Mouse (Mus musculus): ENCODE results near the gene Fignl1. TPM values are rescaled to one million over a fixed set of nuclear protein-coding genes. Genes with fewer than 3 reads are reported as not detected.

Gene Fignl1
- polyA plus RNA-seq, 1 experiment from 2014 or later = 76.2 TPM

GRCm38 (mm10) chr11:11805951-11806350 lies 2.8 kb downstream of the Fignl1 start:
- Histone ChIP-seq H3K9me3 (replicated peaks; ENCODE audit: control insufficient read depth, low read length) (no peaks in the 10 kb centered on the region), H3K4me3 (ENCODE audit: low read depth, low read length) (no peak overlapping the region), H3K4me2 (ENCODE audit: low read depth, low read length) (no peak overlapping the region), H3K9ac (ENCODE audit: low read depth, low read length) (no peak overlapping the region), H3K36me3 (ENCODE audit: control insufficient read depth, insufficient read depth) (peaks cover 43% of the 10 kb centered on the region), H3K27ac (ENCODE audit: low read length) (no peak overlapping the region), H3K4me1 (ENCODE audit: control insufficient read depth, low read depth, low read length) (peaks cover 30% of the 10 kb centered on the region), H3K27me3 (ENCODE audit: control insufficient read depth, insufficient read depth, low read depth, low read length) (no peaks in the 10 kb centered on the region)
- ATAC-seq (ENCODE audit: low read depth) = no peak
- 69% methylated on average over 4 of the region's 4 CpGs for WGBS (ENCODE audit: insufficient replicate concordance)

- Histone ChIP-seq H3K27me3 (ENCODE audit: control insufficient read depth, insufficient read depth, low read depth, low read length) (no peaks in the 10 kb centered on the region), H3K9ac (ENCODE audit: low read depth, low read length) (no peak overlapping the region), H3K4me1 (ENCODE audit: control insufficient read depth, low read depth, low read length) (peaks cover 18% of the 10 kb centered on the region), H3K4me2 (ENCODE audit: low read depth, low read length) (no peak overlapping the region), H3K27ac (ENCODE audit: low read length) (no peak overlapping the region), H3K9me3 (replicated peaks; ENCODE audit: control insufficient read depth, low read length) (no peaks in the 10 kb centered on the region), H3K36me3 (ENCODE audit: control insufficient read depth, insufficient read depth) (peaks cover 48% of the 10 kb centered on the region), H3K4me3 (ENCODE audit: low read depth, low read length) (no peak overlapping the region)
- WGBS (ENCODE audit: insufficient replicate concordance) = 81% methylated on average over 5 of the region's 5 CpGs
- no peak for ATAC-seq (ENCODE audit: low read depth)
Measured at GRCm38 (mm10) chr11:11804421-11804820, 4.3 kb downstream of the Fignl1 start.

- no peaks in the 10 kb centered on the region for H3K9me3 ChIP-seq (replicated peaks; ENCODE audit: control insufficient read depth, low read length)
- 53% methylated on average over 9 of the region's 9 CpGs for WGBS (ENCODE audit: insufficient replicate concordance)
- no peak overlapping the region for H3K27ac ChIP-seq (ENCODE audit: low read length)
- peak overlapping the region; percentile 10; the same call in 1 of the 2 replicates for H3K4me2 ChIP-seq (ENCODE audit: low read depth, low read length)
- peaks cover 73% of the 10 kb centered on the region for H3K36me3 ChIP-seq (ENCODE audit: control insufficient read depth, insufficient read depth)
- ATAC-seq (ENCODE audit: low read depth) = peak; percentile 37; the same call in 1 of the 2 replicates
- H3K27me3 ChIP-seq (ENCODE audit: control insufficient read depth, insufficient read depth, low read depth, low read length) = no peaks in the 10 kb centered on the region
- H3K4me3 ChIP-seq (ENCODE audit: low read depth, low read length) = no peak overlapping the region
- H3K9ac ChIP-seq (ENCODE audit: low read depth, low read length) = no peak overlapping the region
- H3K4me1 ChIP-seq (ENCODE audit: control insufficient read depth, low read depth, low read length) = peaks cover 13% of the 10 kb centered on the region
Measured at GRCm38 (mm10) chr11:11801067-11801466, 7.7 kb downstream of the Fignl1 start.

GRCm38 (mm10) chr11:11800304-11800703 lies 8.5 kb downstream of the Fignl1 start:
- no peak for ATAC-seq (ENCODE audit: low read depth)
- WGBS (ENCODE audit: insufficient replicate concordance) = 77% methylated on average over 3 of the region's 3 CpGs
- H3K36me3 ChIP-seq (ENCODE audit: control insufficient read depth, insufficient read depth) = peaks cover 66% of the 10 kb centered on the region
- peak overlapping the region; percentile 20; the same call in 1 of the 2 replicates for H3K4me2 ChIP-seq (ENCODE audit: low read depth, low read length)
- no peak overlapping the region for H3K4me3 ChIP-seq (ENCODE audit: low read depth, low read length)
- no peaks in the 10 kb centered on the region for H3K27me3 ChIP-seq (ENCODE audit: control insufficient read depth, insufficient read depth, low read depth, low read length)
- H3K4me1 ChIP-seq (ENCODE audit: control insufficient read depth, low read depth, low read length) = peaks cover 9% of the 10 kb centered on the region
- no peak overlapping the region for H3K27ac ChIP-seq (ENCODE audit: low read length)
- no peak overlapping the region for H3K9ac ChIP-seq (ENCODE audit: low read depth, low read length)
- H3K9me3 ChIP-seq (replicated peaks; ENCODE audit: control insufficient read depth, low read length) = no peaks in the 10 kb centered on the region

- peaks cover 56% of the 10 kb centered on the region for H3K36me3 ChIP-seq (ENCODE audit: control insufficient read depth, insufficient read depth)
- WGBS (ENCODE audit: insufficient replicate concordance) = 98% methylated on average over 1 of the region's 1 CpGs
Measured at GRCm38 (mm10) chr11:11798690-11799089, 10.1 kb downstream of the Fignl1 start.

GRCm38 (mm10) chr11:11794626-11795025 lies 14.1 kb downstream of the Fignl1 start:
- Histone ChIP-seq H3K4me2 (ENCODE audit: low read depth, low read length) (no peak overlapping the region), H3K9ac (ENCODE audit: low read depth, low read length) (no peak overlapping the region), H3K27ac (ENCODE audit: low read length) (no peak overlapping the region), H3K9me3 (replicated peaks; ENCODE audit: control insufficient read depth, low read length) (no peaks in the 10 kb centered on the region), H3K36me3 (ENCODE audit: control insufficient read depth, insufficient read depth) (peaks cover 27% of the 10 kb centered on the region), H3K27me3 (ENCODE audit: control insufficient read depth, insufficient read depth, low read depth, low read length) (no peaks in the 10 kb centered on the region), H3K4me3 (ENCODE audit: low read depth, low read length) (no peak overlapping the region), H3K4me1 (ENCODE audit: control insufficient read depth, low read depth, low read length) (no peaks in the 10 kb centered on the region)
- 71% methylated on average over 1 of the region's 1 CpGs for WGBS (ENCODE audit: insufficient replicate concordance)
- no peak for ATAC-seq (ENCODE audit: low read depth)

More at GRCm38 (mm10) chr11:11798690-11799089, 10.1 kb downstream of the Fignl1 start:
- Histone ChIP-seq H3K27me3 (ENCODE audit: control insufficient read depth, insufficient read depth, low read depth, low read length) (no peaks in the 10 kb centered on the region), H3K4me2 (ENCODE audit: low read depth, low read length) (no peak overlapping the region), H3K9me3 (replicated peaks; ENCODE audit: control insufficient read depth, low read length) (no peaks in the 10 kb centered on the region), H3K4me3 (ENCODE audit: low read depth, low read length) (no peak overlapping the region), H3K9ac (ENCODE audit: low read depth, low read length) (no peak overlapping the region), H3K4me1 (ENCODE audit: control insufficient read depth, low read depth, low read length) (peaks cover 9% of the 10 kb centered on the region), H3K27ac (ENCODE audit: low read length) (no peak overlapping the region)
- ATAC-seq (ENCODE audit: low read depth) = no peak

- no peaks in the 10 kb centered on the region for H3K27me3 ChIP-seq (ENCODE audit: control insufficient read depth, insufficient read depth, low read depth, low read length)
- H3K4me2 ChIP-seq (ENCODE audit: low read depth, low read length) = peak overlapping the region; percentile 42
- H3K9me3 ChIP-seq (replicated peaks; ENCODE audit: control insufficient read depth, low read length) = no peaks in the 10 kb centered on the region
- H3K4me1 ChIP-seq (ENCODE audit: control insufficient read depth, low read depth, low read length) = no peaks in the 10 kb centered on the region; the same call in 1 of the 2 replicates
- H3K27ac ChIP-seq (ENCODE audit: low read length) = no peak overlapping the region
- no peak overlapping the region for H3K9ac ChIP-seq (ENCODE audit: low read depth, low read length)
- ATAC-seq (ENCODE audit: low read depth) = peak; percentile 84
- no peaks in the 10 kb centered on the region for H3K36me3 ChIP-seq (ENCODE audit: control insufficient read depth, insufficient read depth)
- peak overlapping the region; percentile 26; the same call in 1 of the 2 replicates for H3K4me3 ChIP-seq (ENCODE audit: low read depth, low read length)
- WGBS (ENCODE audit: insufficient replicate concordance) = 0% methylated on average over 8 of the region's 8 CpGs
Measured at GRCm38 (mm10) chr11:11788521-11788974, 20.2 kb downstream of the Fignl1 start.

- H3K4me3 ChIP-seq (ENCODE audit: low read depth, low read length) = no peak overlapping the region
- no peak overlapping the region for H3K27ac ChIP-seq (ENCODE audit: low read length)
- no peak overlapping the region for H3K9ac ChIP-seq (ENCODE audit: low read depth, low read length)
- 27% methylated on average over 6 of the region's 6 CpGs for WGBS (ENCODE audit: insufficient replicate concordance)
- no peaks in the 10 kb centered on the region for H3K27me3 ChIP-seq (ENCODE audit: control insufficient read depth, insufficient read depth, low read depth, low read length)
- ATAC-seq (ENCODE audit: low read depth) = no peak
- no peaks in the 10 kb centered on the region for H3K36me3 ChIP-seq (ENCODE audit: control insufficient read depth, insufficient read depth)
- H3K9me3 ChIP-seq (replicated peaks; ENCODE audit: control insufficient read depth, low read length) = no peaks in the 10 kb centered on the region
- no peaks in the 10 kb centered on the region; the same call in 1 of the 2 replicates for H3K4me1 ChIP-seq (ENCODE audit: control insufficient read depth, low read depth, low read length)
- H3K4me2 ChIP-seq (ENCODE audit: low read depth, low read length) = no peak overlapping the region
Measured at GRCm38 (mm10) chr11:11785457-11785856, 23.3 kb downstream of the Fignl1 start.

GRCm38 (mm10) chr11:11781728-11782127 lies 27.0 kb downstream of the Fignl1 start:
- Histone ChIP-seq H3K4me3 (ENCODE audit: low read depth, low read length) (no peak overlapping the region), H3K27ac (ENCODE audit: low read length) (no peak overlapping the region), H3K9me3 (replicated peaks; ENCODE audit: control insufficient read depth, low read length) (no peaks in the 10 kb centered on the region), H3K4me1 (ENCODE audit: control insufficient read depth, low read depth, low read length) (no peaks in the 10 kb centered on the region), H3K4me2 (ENCODE audit: low read depth, low read length) (no peak overlapping the region), H3K27me3 (ENCODE audit: control insufficient read depth, insufficient read depth, low read depth, low read length) (no peaks in the 10 kb centered on the region), H3K36me3 (ENCODE audit: control insufficient read depth, insufficient read depth) (no peaks in the 10 kb centered on the region), H3K9ac (ENCODE audit: low read depth, low read length) (no peak overlapping the region)
- 71% methylated on average over 8 of the region's 8 CpGs for WGBS (ENCODE audit: insufficient replicate concordance)
- ATAC-seq (ENCODE audit: low read depth) = no peak
